Mouse (Mus musculus): ENCODE data around the gene Cpa4. TPM values are rescaled to one million over a fixed set of nuclear protein-coding genes. Genes with fewer than 3 reads are reported as not detected.

Cpa4 gene
- polyA plus RNA-seq (2012; ENCODE audit: insufficient read depth, insufficient read length, missing spikeins) = not detected in 2 replicates

GRCm38 (mm10) chr6:30568069-30568468 is at the start of gene Cpa4:
Cpa4 (plus strand) TSS chr6:30568369.
- TF ChIP-seq POLR2A (IDR thresholded peaks at IDR 0.05; ENCODE audit: borderline replicate concordance, low read depth, low read length) = no peak
- TF ChIP-seq CTCF (IDR thresholded peaks at IDR 0.05; ENCODE audit: low read depth, low read length) = no peak
- no peaks in the 10 kb centered on the region for H3K4me1 ChIP-seq (ENCODE audit: control insufficient read depth, insufficient read depth, low read length)
- H3K27ac ChIP-seq (ENCODE audit: insufficient read depth, low read depth, low read length) = no peak within 1 kb of the TSS
- H3K4me3 ChIP-seq (ENCODE audit: insufficient read depth, low read length) = no peak within 1 kb of the TSS

- no peak overlapping the region for H3K4me3 ChIP-seq (ENCODE audit: insufficient read depth, low read length)
- no peak for TF ChIP-seq POLR2A (IDR thresholded peaks at IDR 0.05; ENCODE audit: borderline replicate concordance, low read depth, low read length)
- TF ChIP-seq CTCF (IDR thresholded peaks at IDR 0.05; ENCODE audit: low read depth, low read length) = no peak
- H3K4me1 ChIP-seq (ENCODE audit: control insufficient read depth, insufficient read depth, low read length) = no peaks in the 10 kb centered on the region
- no peak overlapping the region for H3K27ac ChIP-seq (ENCODE audit: insufficient read depth, low read depth, low read length)
These were observed 47.8 kb upstream of the Cpa4 start for GRCm38 (mm10) chr6:30520400-30520799.

- no peaks in the 10 kb centered on the region for H3K4me1 ChIP-seq (ENCODE audit: control insufficient read depth, insufficient read depth, low read length)
- no peak for TF ChIP-seq POLR2A (IDR thresholded peaks at IDR 0.05; ENCODE audit: borderline replicate concordance, low read depth, low read length)
- TF ChIP-seq CTCF (IDR thresholded peaks at IDR 0.05; ENCODE audit: low read depth, low read length) = no peak
- no peak overlapping the region for H3K4me3 ChIP-seq (ENCODE audit: insufficient read depth, low read length)
- H3K27ac ChIP-seq (ENCODE audit: insufficient read depth, low read depth, low read length) = no peak overlapping the region
These were observed 42.5 kb upstream of the Cpa4 start for GRCm38 (mm10) chr6:30525456-30526332.

GRCm38 (mm10) chr6:30526586-30527515 is 41.3 kb upstream of the Cpa4 start:
- no peak overlapping the region for H3K4me3 ChIP-seq (ENCODE audit: insufficient read depth, low read length)
- TF ChIP-seq POLR2A (IDR thresholded peaks at IDR 0.05; ENCODE audit: borderline replicate concordance, low read depth, low read length) = no peak
- TF ChIP-seq CTCF (IDR thresholded peaks at IDR 0.05; ENCODE audit: low read depth, low read length) = no peak
- no peaks in the 10 kb centered on the region for H3K4me1 ChIP-seq (ENCODE audit: control insufficient read depth, insufficient read depth, low read length)
- no peak overlapping the region for H3K27ac ChIP-seq (ENCODE audit: insufficient read depth, low read depth, low read length)

- Histone ChIP-seq H3K4me1 (ENCODE audit: control insufficient read depth, insufficient read depth, low read length) (no peaks in the 10 kb centered on the region), H3K4me3 (ENCODE audit: insufficient read depth, low read length) (no peak overlapping the region), H3K27ac (ENCODE audit: insufficient read depth, low read depth, low read length) (no peak overlapping the region)
- TF ChIP-seq POLR2A (IDR thresholded peaks at IDR 0.05; ENCODE audit: borderline replicate concordance, low read depth, low read length) (no peak), CTCF (IDR thresholded peaks at IDR 0.05; ENCODE audit: low read depth, low read length) (no peak)
These were observed 39.4 kb upstream of the Cpa4 start for GRCm38 (mm10) chr6:30528800-30529199.

- no peak overlapping the region for H3K4me3 ChIP-seq (ENCODE audit: insufficient read depth, low read length)
These were observed 32.8 kb upstream of the Cpa4 start for GRCm38 (mm10) chr6:30535340-30535739.

GRCm38 (mm10) chr6:30538240-30538639 is 29.9 kb upstream of the Cpa4 start:
- Histone ChIP-seq H3K4me3 (ENCODE audit: insufficient read depth, low read length) (no peak overlapping the region), H3K4me1 (ENCODE audit: control insufficient read depth, insufficient read depth, low read length) (no peaks in the 10 kb centered on the region), H3K27ac (ENCODE audit: insufficient read depth, low read depth, low read length) (no peak overlapping the region)
- TF ChIP-seq POLR2A (IDR thresholded peaks at IDR 0.05; ENCODE audit: borderline replicate concordance, low read depth, low read length) = no peak
- no peak for TF ChIP-seq CTCF (IDR thresholded peaks at IDR 0.05; ENCODE audit: low read depth, low read length)

More at GRCm38 (mm10) chr6:30535340-30535739, 32.8 kb upstream of the Cpa4 start:
- no peak for TF ChIP-seq POLR2A (IDR thresholded peaks at IDR 0.05; ENCODE audit: borderline replicate concordance, low read depth, low read length)
- TF ChIP-seq CTCF (IDR thresholded peaks at IDR 0.05; ENCODE audit: low read depth, low read length) = peak; percentile 52
- no peaks in the 10 kb centered on the region for H3K4me1 ChIP-seq (ENCODE audit: control insufficient read depth, insufficient read depth, low read length)
- H3K27ac ChIP-seq (ENCODE audit: insufficient read depth, low read depth, low read length) = no peak overlapping the region

GRCm38 (mm10) chr6:30538800-30539199 is 29.4 kb upstream of the Cpa4 start:
- H3K27ac ChIP-seq (ENCODE audit: insufficient read depth, low read depth, low read length) = no peak overlapping the region
- no peak for TF ChIP-seq POLR2A (IDR thresholded peaks at IDR 0.05; ENCODE audit: borderline replicate concordance, low read depth, low read length)
- no peak for TF ChIP-seq CTCF (IDR thresholded peaks at IDR 0.05; ENCODE audit: low read depth, low read length)
- H3K4me3 ChIP-seq (ENCODE audit: insufficient read depth, low read length) = no peak overlapping the region
- H3K4me1 ChIP-seq (ENCODE audit: control insufficient read depth, insufficient read depth, low read length) = no peaks in the 10 kb centered on the region

GRCm38 (mm10) chr6:30541009-30541799 is 27.0 kb upstream of the Cpa4 start, which contains the start of gene Cpa2:
Cpa2 (plus strand) TSS chr6:30541582.
- TF ChIP-seq POLR2A (IDR thresholded peaks at IDR 0.05; ENCODE audit: borderline replicate concordance, low read depth, low read length) (no peak), CTCF (IDR thresholded peaks at IDR 0.05; ENCODE audit: low read depth, low read length) (no peak)
- H3K27ac ChIP-seq (ENCODE audit: insufficient read depth, low read depth, low read length) = no peak within 1 kb of the TSS
- no peaks in the 10 kb centered on the region for H3K4me1 ChIP-seq (ENCODE audit: control insufficient read depth, insufficient read depth, low read length)
- H3K4me3 ChIP-seq (ENCODE audit: insufficient read depth, low read length) = no peak within 1 kb of the TSS

All from bone marrow macrophage, adult 2 months (primary cell).